Mouse (Mus musculus) layer of hippocampus, postnatal 14 days (tissue): ENCODE results near the gene Cdkn1a. TPM values are rescaled to one million over a fixed set of nuclear protein-coding genes. Genes with fewer than 3 reads are reported as not detected.
"Not testable (repeated sequence)": the region's sequence is repeated elsewhere in the genome, so short reads cannot be mapped to it uniquely, and the experiment has no call there.

Source experiments
- DNase-seq, 2 experiments: peaks; one replicate each; pipeline ENCODE4 v3.0.0; 2021 to 2022; ENCODE audit warnings: low spot score in 2 of 2, mixed read lengths in 1 of 2
- total RNA-seq, 2 experiments: library from RNA; stranded (reverse); gene quantifications; 2 replicates each; pipeline ENCODE4 v1.2.3; 2021

Cdkn1a gene
- total RNA-seq, 2 experiments from 2014 or later: 24.9 to 26.0 TPM

DNA sequence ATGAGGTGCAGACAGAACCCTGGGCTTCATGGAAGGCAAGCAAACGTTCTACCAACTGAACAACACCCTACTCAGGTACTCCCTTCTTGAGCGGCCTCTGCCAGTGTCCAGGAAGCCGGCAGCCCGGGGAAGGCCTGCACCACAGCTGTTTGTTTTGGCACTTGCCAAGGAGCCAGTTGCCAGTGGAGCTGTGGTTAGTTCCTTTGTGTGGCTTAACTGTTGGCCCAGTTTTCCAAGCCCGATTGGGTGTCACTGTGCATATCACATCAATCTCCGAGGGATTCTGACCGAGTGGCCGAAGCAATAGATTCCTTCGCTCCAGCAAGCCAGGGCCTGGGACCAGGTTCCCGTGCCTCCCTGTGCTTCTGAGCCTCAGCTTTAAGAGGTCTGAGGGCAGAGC is 32.8 kb upstream of the Cdkn1a start:
- DNase-seq: no peak

DNA sequence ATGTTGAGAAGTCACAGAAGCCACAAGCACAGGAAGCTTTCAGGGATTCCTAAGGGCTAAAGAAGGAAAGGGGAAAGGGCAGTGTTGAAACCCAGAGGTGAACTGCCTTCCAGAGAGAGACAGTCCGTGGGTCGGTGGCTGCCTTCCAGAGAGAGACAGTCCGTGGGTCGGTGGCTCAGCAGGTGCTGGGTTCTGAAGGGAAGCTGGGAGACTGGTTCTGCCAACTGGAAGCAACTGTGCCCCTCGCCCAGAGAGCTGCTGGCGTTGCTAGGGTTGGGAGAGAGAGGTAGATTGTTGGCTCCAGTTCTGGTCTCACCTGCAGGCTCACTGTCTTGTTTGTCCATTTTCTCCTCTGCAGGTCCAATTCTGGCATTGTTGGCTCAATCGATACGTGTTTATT is 32.3 kb upstream of the Cdkn1a start:
- DNase-seq: no peak

DNA sequence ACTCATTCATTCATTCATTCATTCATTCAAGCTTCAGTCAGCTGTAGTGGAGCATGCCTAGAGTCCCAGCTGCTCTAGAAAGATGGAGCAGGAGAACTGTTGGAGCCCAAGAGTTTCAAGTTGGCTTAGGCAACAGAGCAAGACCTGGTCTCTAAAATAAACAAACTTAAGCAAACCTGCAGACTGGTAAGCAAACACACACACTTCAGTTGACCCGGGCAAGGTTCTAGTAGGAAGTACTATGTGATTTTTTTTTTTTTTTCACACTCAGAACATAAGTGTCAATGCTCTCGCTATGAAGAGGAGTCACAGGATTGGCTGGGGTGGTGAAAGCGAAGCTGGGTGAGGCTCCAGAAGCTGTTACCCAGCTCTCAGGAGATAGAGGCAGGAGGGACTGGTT is 31.2 kb upstream of the Cdkn1a start:
- no peak for DNase-seq

DNA sequence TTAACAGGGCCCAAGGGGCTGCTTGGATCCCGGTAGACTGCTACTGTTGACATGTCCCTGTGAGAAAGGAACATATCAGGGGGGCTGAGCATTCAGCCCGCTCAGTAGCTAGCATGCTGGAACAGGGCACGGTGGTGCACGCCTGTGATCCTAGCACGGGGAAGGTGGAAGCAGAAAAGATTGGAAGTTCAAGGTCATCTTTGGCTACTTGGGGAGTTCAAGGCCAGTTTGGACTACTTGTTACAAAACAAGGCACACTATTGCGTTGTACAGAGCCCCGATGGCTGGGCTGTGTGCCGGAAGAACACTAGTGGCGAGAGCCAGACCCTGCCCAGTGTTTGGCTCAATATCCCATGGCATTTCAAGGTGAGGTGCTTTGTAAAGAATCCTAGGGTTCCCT is 29.8 kb upstream of the Cdkn1a start:
- DNase-seq: no peak

DNA sequence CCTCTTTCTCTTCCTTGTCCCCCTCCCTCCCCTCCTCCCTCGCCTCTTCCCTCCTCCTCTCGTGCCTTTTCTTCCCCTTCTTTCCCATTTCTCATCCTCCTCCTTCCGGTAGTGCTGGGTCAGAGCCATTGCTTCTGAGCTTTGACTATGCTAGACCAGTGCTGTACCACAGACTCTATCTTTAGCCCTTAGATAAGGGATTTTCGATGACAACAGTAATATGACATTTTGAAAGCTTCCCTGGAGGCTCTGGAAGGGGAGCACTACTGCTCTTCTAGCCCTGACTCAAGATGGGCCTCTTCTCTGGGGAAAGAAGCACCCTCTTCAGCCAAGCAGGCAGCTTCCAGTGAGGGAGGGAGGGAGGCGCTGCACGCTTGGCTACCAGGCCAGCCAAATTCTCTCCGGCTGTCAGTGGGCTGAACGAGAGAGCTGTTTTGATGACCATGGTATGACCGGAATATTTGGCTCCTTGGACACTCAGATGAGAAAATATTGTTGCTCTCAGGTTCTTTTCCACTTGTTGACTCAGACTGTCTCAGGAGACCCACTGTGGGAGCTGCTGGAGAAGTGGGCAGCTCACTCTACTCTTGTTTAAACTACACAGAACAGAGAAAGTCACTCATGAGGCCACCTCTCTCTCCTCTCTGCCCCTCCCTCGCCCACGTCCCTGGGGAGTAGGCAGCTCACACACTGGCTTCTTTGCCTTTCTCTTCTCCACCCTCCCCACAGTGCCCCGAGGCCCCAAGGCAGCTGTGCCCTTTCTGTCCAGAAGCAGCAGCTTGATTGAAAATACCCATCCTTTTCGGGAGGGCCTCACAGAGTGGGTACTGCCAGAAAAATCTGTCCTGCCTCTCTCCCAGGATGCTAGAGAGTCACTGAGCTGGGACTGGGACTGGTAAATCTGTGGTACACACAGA is 28.4 kb upstream of the Cdkn1a start:
- no peak for DNase-seq

DNA sequence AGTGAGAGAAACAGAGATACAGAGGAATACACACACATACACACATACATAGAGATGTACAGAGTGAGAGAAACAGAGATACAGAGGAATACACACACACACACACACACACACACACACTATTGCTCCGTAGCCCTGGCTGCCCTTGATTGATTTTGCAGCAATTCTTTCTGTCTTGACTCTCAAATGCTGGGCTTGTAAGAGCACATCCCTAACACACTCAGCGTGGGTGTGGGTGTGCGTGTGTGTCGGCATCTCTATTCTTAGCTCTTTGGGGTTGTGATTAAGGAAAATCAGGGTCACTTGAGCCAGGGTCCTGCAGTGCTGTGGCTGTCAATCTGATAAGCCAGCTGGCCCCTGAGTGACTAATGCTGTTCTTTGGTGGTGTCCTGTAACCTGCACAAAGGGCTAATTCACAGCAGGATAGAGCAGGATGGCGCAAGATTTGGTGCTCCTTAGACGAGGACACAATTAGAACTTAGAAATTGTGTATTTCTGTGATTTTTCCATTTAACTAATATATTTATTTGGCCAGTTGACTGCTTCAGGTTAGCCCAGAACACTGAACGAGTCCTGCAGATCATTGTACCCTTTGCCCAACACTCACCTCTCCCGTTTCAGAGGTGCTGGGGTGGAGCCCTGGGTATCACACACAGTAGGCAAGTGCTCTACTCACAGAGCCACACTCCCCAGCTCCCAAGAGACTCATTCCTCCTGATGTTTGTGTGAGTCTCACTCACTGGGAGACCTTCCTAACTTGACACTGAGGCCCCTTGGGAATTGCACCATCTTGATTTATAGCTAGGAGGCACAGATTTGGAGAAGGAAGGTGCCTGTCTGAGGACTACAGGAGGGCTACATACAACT is 27.4 kb upstream of the Cdkn1a start:
- DNase-seq: no peak

DNA sequence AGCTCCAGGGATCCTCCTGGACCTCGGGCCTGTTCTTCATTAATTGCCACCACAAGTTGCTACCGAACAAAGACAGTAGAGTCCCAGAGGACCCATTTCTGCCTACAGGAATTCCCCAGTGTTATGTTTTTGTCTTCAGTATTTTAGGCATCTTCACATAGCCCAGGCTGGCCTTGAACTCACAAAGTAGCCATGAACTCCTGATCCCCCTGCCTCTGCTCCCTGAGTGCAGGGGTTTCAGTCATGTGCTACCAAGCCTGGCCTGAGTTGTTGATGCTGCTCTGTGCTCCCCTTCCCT is 26.8 kb upstream of the Cdkn1a start:
- DNase-seq: no peak

DNA sequence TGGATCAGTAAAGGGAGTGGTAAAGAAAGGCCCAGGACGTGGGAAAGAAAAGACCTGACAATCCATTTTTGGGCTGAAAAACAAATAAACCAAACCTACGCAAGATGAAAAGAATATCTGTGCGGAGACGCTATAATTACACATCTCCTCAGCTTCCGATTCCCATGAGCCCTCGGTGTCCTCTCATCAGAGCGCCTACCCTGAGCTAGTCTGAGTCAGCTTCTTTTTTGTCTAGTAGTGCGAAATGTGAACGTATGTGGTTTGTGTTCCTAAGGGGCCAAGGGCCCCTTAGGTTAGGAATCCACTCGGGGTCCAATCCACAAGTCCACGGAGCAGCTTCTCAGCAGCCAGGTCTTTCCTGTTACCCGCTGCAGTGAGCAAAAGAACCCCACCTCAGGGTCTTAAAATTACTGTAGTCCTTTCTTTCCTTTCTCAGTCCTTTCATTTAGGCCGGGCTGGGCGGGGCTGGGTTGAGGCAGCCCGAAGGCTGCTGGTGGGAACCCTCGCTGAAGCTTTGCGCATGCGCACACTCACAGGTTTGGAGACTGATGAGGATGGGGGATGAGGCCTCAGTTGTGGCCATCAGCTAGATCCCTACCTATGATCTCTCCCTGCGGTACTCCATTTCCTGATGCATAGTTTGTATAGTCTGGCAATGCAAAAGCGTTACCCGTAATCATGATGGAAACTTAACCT is 25.4 kb upstream of the Cdkn1a start:
- DNase-seq: no peak

DNA sequence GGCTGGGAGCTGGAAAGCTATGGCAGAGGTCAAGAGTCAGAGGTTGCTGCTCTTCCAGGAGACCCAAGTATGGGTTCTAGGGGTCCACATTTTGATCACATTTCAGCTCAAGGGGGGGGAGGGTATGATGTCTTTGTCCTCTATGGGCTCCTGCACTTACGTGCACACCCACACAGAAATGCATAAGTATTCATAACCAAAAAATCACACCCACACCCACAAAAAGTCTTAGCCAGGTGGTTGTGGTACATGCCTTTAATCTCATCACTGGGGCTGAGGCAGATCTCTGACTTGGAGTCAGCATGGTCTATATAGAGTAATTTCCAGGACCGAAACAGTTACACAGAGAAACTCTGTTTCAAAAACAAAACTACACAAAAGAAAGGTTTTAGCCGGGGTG is 24.8 kb upstream of the Cdkn1a start:
- DNase-seq: no peak

DNA sequence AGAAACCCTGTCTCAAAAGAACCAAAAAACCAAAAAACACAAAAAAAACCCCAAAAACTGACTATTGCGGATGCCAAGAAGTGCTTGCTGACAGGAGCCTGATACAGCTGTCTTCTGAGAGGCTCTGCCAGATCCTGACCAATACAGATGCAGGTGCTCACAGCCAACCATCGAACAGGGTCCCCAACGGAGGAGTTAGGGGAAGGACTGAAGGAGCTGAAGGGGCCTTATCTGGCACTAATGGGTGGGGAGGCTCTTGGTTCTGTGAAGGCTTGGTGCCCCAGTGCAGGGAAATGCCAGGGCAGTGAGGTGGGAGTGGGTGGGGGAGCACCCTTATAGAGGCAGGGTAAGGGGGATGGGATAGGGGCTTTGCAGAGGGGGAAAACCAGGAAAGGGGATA is 23.4 kb upstream of the Cdkn1a start:
- not testable (repeated sequence) for DNase-seq

DNA sequence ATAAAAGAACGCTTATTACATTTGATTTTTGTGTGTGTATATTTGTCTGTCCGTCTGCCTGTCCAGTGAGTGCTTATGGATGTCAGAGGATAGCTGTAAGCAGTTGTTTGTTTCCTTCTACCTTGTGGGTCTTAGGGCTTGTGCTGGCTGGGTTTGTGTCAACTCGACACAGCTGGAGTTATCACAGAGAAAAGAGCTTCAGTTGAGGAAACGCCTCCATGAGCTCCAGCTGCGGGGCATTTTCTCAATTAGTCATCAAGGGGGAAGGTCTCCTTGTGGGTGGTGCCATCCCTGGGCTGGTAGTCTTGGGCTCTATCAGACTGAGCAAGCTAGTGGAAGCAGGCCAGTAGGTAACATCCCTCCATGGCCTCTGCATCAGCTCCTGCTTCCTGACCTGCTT is 22.9 kb upstream of the Cdkn1a start:
- DNase-seq: no peak

DNA sequence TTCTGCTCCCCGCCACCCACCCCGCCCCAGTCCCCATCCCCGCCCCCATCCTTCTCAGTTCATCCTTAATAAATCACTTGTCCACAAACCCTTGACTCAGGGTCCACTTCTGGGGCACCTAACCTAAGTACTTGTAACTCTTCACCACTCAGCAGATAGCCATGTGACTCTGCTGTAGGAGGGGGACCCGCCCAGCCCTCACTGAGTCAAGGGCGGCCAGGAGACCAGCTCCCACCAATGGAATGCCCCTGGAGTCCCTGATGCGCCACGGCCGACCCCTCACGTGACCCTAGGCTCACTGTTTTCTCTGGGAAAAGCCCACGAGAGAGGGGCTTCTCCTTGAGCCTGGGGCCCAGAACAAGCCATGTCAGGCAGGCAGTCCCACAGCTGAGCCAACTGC is 21.7 kb upstream of the Cdkn1a start:
- DNase-seq: no peak

DNA sequence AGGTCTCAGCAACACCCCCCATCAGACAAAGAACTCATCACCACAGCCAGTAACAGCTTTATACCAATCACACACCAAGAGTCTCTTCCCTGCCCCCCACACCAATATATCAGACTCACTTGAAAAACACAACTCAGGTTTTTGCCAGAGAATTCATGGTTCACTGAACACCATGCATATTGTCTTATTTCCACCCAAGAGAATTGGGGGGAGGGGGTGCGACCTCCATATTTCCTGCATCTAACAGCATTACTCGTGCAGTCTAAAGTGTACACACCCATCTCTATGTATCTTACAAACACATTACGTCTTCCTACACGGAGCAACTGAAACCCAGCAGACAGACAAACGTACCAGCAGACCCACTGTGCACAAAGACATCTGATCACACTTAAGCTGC is 19.0 kb upstream of the Cdkn1a start:
- no peak for DNase-seq

DNA sequence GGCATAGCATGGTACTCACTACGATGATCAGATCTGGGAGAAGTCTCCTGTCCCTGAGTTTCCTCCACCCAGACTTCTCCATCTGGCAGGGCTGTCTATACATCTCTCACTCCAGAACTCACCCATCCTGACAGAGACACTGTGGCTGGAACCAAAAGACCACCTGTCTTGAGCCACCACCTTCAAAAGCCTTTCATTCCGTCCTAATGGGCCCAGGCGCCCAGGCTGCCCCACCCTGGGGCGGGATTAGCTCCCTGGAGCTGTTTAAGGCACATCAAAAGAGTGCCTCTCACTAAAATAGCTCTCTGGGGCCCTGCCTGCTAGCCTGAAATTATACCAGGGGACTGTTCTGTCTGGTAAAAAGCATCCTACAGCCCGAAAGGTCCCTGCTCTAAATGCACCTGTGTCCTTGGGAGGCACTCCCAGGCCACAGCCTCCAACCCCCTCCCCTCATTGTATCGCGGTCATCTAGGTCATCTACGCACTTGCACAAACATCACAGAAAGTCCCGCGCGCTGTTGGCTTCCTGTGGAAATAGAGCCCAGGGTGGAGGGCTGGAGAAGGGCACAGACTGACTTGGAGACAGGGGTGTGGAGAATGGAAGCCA is 18.0 kb upstream of the Cdkn1a start:
- no peak for DNase-seq

DNA sequence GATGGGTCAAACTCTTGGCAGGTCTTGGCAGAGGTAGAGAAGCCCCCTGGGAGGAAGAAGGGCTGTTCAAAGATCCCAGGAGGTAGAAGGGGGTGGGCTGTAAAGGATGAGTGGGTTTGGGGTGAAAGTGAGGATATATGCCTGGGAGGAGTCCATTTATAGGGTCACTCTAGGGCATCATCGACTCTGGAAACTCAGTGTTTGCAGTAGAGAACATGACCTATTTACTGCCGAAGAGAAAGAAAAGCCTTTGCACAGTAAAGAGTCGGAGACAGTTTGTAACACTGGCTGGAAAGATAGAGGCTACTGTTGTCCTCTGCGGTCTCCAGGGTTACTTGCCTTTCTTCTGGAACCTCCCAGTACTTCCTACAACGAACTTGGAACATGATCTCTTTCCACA is 17.5 kb upstream of the Cdkn1a start:
- no peak for DNase-seq

DNA sequence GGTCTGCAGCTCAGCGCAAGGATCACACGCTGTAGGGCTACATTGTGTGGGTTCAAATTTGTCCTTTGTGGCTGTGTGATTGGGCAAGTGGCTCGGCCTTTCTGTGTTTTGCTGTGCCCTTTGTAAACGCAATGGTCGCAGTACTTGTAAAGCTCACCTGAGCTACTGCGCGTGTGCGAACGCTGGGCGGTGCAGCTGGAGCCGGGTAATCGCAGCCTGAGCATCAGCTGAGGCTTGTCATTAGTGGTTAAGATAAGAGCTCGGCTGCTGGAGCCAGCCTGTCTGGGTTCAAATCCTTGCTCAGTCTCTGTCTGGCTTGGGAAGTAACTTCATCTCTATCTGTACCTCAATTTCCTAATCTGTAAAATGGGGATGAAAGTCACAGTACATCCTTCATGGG is 16.7 kb upstream of the Cdkn1a start:
- DNase-seq: no peak

DNA sequence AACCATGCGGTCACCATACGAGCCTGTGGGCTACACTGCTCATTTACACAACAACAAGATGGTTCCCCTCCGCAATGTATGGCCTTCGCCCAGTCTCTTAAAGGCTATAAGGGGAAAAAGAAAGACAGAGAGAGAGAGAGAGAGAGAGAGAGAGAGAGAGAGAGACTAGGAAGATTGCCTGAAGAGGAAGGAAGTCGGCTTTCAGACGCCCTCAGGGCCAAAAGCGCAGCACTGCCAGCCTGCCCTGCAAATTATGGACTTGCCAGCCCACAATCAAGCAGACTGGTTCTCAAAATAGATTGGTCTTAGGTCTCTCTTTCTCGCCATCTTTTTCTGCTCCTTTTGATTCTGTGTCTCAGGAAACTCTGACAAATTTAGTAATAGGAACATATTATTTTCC is 14.5 kb upstream of the Cdkn1a start:
- DNase-seq: no peak

DNA sequence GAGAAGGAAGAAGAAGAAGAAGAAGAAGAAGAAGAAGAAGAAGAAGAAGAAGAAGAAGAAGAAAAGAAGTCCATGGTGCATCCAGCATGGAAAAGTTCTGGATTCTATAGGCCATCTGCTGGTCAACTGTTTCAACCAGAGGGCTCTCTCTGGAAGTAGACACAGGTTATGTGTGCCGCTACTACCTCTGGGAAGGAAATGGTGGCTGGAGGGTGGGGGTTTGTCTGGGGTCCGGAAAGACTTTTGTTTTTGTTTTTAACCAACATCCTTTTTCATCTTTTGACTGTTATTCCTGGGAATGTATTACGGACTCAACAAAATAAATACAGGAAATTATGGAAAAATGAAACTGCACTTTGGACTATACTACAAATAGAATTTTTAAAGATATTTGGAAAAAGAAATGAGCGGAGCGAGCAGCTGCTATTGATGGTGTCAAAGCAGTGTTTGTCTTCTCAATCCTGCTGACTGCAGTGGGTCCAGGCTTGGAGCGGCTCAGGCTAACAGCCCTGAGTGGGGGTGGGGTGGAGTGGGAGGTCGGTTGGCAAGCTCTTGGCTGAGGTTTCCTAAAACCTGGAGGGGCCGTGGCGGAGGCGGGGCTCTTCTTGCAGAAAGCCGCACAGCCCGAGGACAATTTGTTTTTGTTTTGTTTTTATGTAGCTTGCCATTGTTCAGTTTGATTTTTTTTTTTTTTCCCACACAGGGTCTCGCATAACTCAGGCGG is 12.8 kb upstream of the Cdkn1a start:
- peak; percentile 39 to 67 for DNase-seq

DNA sequence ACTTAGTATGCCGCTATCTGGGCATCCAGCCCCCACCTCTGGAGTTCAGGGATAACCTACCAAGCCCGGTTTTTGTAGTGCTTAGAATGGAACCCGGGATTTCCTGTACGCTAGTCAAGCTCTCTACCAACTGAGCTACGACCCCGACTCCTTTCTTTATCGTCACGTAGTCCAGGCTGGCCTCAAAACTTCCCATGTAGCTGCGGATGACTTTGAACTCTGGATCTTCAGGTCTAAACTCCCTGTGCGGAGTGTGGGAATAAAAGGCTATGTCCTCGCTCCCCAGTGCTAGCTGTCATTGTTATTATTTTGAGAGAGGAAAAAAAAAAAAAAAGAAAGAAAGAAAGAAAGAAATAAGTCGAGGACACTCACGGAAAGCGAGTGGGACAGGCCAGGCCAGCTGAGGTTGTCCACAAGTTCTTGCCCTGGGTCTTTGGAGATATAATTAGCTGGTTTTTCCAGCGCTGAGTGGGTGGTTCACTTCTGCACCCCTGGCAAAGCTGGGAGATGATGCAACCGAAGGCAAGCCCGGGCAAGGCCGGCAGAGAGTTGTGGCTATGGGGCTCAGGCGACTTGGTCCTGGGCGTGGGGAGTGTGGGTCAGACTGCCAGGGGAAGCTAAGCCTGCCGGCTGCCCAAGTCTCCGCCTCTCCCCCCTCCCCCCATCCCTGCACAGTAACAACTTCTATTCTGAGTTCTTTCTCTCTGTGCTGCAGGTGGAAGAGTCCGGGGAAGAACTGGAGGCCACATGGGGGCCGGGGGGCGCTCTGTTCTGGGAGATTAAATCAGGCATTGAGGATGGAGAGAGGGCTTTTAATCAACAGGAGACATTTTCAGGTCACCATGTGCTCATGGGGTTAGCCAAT is 12.0 kb upstream of the Cdkn1a start:
- DNase-seq: no peak
